Mouse (Mus musculus): ENCODE measurements around the gene Eif2s3y.

The Eif2s3y gene

DNA sequence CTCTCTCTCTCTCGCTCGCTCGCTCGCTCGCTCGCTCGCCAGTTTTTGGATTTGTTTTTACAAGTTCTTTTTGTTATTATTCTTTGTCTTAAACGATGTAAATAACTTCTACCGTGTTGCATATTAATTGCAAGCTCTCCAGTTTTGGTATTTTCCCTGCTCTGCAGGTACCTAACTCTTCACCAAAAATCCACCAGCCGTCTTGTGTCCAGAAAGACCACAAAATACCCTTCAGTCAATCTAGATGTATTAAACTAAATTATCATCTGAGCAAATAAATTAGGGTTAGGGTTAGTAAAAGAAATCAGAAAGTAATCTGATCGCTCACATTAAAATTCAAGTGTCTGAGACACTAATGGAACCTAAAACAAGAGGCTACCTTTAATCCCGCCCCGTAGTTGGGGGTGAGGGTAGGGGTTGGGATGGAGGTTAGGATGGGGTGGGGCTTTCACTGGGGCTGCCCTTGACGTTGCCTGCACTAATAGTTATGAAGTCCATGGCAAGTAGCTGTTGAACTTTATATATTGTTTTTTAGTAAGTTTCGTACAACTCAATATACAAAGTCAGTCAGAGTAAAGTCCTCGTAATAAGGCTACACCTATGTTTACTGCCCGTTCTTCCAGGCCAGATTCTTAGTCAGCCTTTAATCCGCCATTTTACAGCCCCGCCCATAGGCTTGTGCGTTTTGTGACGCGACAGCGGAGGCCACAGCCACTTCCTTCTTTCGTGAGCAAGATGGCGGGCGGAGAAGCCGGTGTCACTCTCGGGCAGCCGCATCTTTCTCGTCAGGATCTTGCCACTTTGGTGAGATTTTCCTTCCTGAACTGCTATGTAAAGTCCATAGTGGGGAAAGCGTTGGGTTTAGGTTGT, at the start of gene Eif2s3y:
Eif2s3y (plus strand) TSS at position 662 of the 870 bp plus-strand sequence.
- DNase-seq (ENCODE audit: extremely low spot score, low read depth, low spot score) = peak; percentile 50

All from hindlimb bud, embryonic 11.5 days (tissue).